ENCODE assay signal across 16 mouse cellular contexts in genomic region chr16:21714516-21714915, GRCm38 (mm10).
"Had no signal": no experiment of that assay in that cellular context is flagged by ENCODE, and none has a peak within 500 bp of the region (broad histone marks: within the 10 kb centered on the region; RNA-seq: fewer than 3 reads in every experiment).

No protein-coding gene starts in this region.

- H3K27me3 ChIP-seq: liver, embryonic 15.5 days; midbrain, embryonic 15.5 days; neural tube, embryonic 13.5 days; stomach, embryonic 15.5 days had no signal

- H3K27ac ChIP-seq: limb, embryonic 10.5 days; liver, embryonic 15.5 days; midbrain, embryonic 15.5 days; neural tube, embryonic 13.5 days; stomach, embryonic 15.5 days had no signal

- ATAC-seq: intestine, postnatal 0 days; midbrain, embryonic 15.5 days had no signal

- H3K4me3 ChIP-seq: limb, embryonic 10.5 days; liver, embryonic 15.5 days; megakaryocyte, embryonic 14.5 days; midbrain, embryonic 15.5 days; neural tube, embryonic 13.5 days; stomach, embryonic 15.5 days had no signal

- H3K4me2 ChIP-seq: liver, embryonic 11.5 days; liver, embryonic 15.5 days; midbrain, embryonic 11.5 days; midbrain, embryonic 15.5 days; neural tube, embryonic 13.5 days; stomach, embryonic 15.5 days had no signal

- H3K9me3 ChIP-seq: limb, embryonic 10.5 days; liver, embryonic 15.5 days; megakaryocyte, embryonic 14.5 days; midbrain, embryonic 15.5 days; neural tube, embryonic 13.5 days; stomach, embryonic 15.5 days had no signal

- H3K9ac ChIP-seq: liver, embryonic 15.5 days; midbrain, embryonic 15.5 days; neural tube, embryonic 13.5 days; stomach, embryonic 15.5 days had no signal

- H3K4me1 ChIP-seq: limb, embryonic 10.5 days; liver, embryonic 15.5 days; midbrain, embryonic 15.5 days; stomach, embryonic 15.5 days had no signal

- H3K36me3 ChIP-seq: limb, embryonic 10.5 days; liver, embryonic 15.5 days; midbrain, embryonic 15.5 days; neural tube, embryonic 13.5 days; stomach, embryonic 15.5 days had no signal

- DNase-seq: kidney, adult 8-10 months; kidney, postnatal 25 days; lung, adult 2 months; lung, postnatal 4 days; retina, postnatal 1 day; thymus, adult 2 months; thymus, postnatal 25 days had no signal
